Mouse (Mus musculus): Measurements from ENCODE around the gene Col2a1. TPM values are rescaled to one million over a fixed set of nuclear protein-coding genes. Genes with fewer than 3 reads are reported as not detected.

The Col2a1 gene
- polyA plus RNA-seq, 1 experiment from 2014 or later, result 885 TPM

- Histone ChIP-seq H3K9me3 (no peaks in the 10 kb centered on the region), H3K27me3 (no peaks in the 10 kb centered on the region), H3K27ac (no peak overlapping the region), H3K36me3 (no peaks in the 10 kb centered on the region), H3K9ac (no peak overlapping the region), H3K4me3 (no peak overlapping the region), H3K4me2 (no peak overlapping the region), H3K4me1 (no peaks in the 10 kb centered on the region)
- no peak for ATAC-seq (ENCODE audit: insufficient number of reproducible peaks, low FRiP score, low TSS enrichment, low read depth)
- WGBS, result 82% methylated on average over 12 of the region's 12 CpGs
Measured at GRCm38 (mm10) chr15:97932441-97932840, 72.1 kb downstream of the Col2a1 start.

- H3K4me2 ChIP-seq, result no peak overlapping the region
- H3K36me3 ChIP-seq, result no peaks in the 10 kb centered on the region
- no peaks in the 10 kb centered on the region for H3K9me3 ChIP-seq
- H3K4me3 ChIP-seq, result no peak overlapping the region
- 48% methylated on average over 13 of the region's 13 CpGs for WGBS
- no peak overlapping the region for H3K9ac ChIP-seq
- no peak for ATAC-seq (ENCODE audit: insufficient number of reproducible peaks, low FRiP score, low TSS enrichment, low read depth)
- no peak overlapping the region for H3K27ac ChIP-seq
- H3K4me1 ChIP-seq, result no peaks in the 10 kb centered on the region
- no peaks in the 10 kb centered on the region for H3K27me3 ChIP-seq
Measured at GRCm38 (mm10) chr15:97929259-97929824, 75.2 kb downstream of the Col2a1 start.

- no peaks in the 10 kb centered on the region for H3K27me3 ChIP-seq
- ATAC-seq (ENCODE audit: insufficient number of reproducible peaks, low FRiP score, low TSS enrichment, low read depth), result no peak
- no peak overlapping the region for H3K4me3 ChIP-seq
- no peak overlapping the region for H3K9ac ChIP-seq
- no peaks in the 10 kb centered on the region for H3K36me3 ChIP-seq
- no peak overlapping the region for H3K4me2 ChIP-seq
- H3K9me3 ChIP-seq, result no peaks in the 10 kb centered on the region
- no peak overlapping the region for H3K27ac ChIP-seq
- no peaks in the 10 kb centered on the region for H3K4me1 ChIP-seq
- WGBS, result 57% methylated on average over 6 of the region's 6 CpGs
Measured at GRCm38 (mm10) chr15:97927821-97928220, 76.7 kb downstream of the Col2a1 start.

GRCm38 (mm10) chr15:97927018-97927417 is 77.5 kb downstream of the Col2a1 start:
- no peaks in the 10 kb centered on the region for H3K36me3 ChIP-seq
- no peak overlapping the region for H3K9ac ChIP-seq
- H3K27me3 ChIP-seq, result no peaks in the 10 kb centered on the region
- ATAC-seq (ENCODE audit: insufficient number of reproducible peaks, low FRiP score, low TSS enrichment, low read depth), result no peak
- WGBS, result 56% methylated on average over 4 of the region's 4 CpGs
- H3K27ac ChIP-seq, result no peak overlapping the region
- H3K4me3 ChIP-seq, result no peak overlapping the region
- no peak overlapping the region for H3K4me2 ChIP-seq
- no peaks in the 10 kb centered on the region for H3K4me1 ChIP-seq
- H3K9me3 ChIP-seq, result no peaks in the 10 kb centered on the region

Other genes with a start within 250 kb of the Col2a1 start
- gene Rapgef3, start 236.7 kb downstream of the Col2a1 start, polyA plus RNA-seq (2015; fragmentation: Nextera tagmentation; extraction: Ambion mirVana), result 9.8 and 10.7 TPM in 2 replicates
- gene Slc48a1, start 226.2 kb downstream of the Col2a1 start, polyA plus RNA-seq (2015; fragmentation: Nextera tagmentation; extraction: Ambion mirVana), result 58.7 and 59.0 TPM in 2 replicates
- gene Hdac7, start 160.2 kb downstream of the Col2a1 start, polyA plus RNA-seq (2015; fragmentation: Nextera tagmentation; extraction: Ambion mirVana), result 33.5 and 34.1 TPM in 2 replicates
- 3.4 and 4.2 TPM in 2 replicates for gene Vdr, start 94.1 kb downstream of the Col2a1 start, polyA plus RNA-seq (2015; fragmentation: Nextera tagmentation; extraction: Ambion mirVana)
- gene Tmem106c, start 40.5 kb downstream of the Col2a1 start, polyA plus RNA-seq (2015; fragmentation: Nextera tagmentation; extraction: Ambion mirVana), result 48.8 and 51.3 TPM in 2 replicates
- 47.5 and 77.4 TPM in 2 replicates for gene Pfkm, start 87.9 kb upstream of the Col2a1 start, polyA plus RNA-seq (2015; fragmentation: Nextera tagmentation; extraction: Ambion mirVana)
- gene Senp1, start 89.0 kb upstream of the Col2a1 start, polyA plus RNA-seq (2015; fragmentation: Nextera tagmentation; extraction: Ambion mirVana), result 28.6 and 29.3 TPM in 2 replicates
- 46.7 and 56.3 TPM in 2 replicates for gene Asb8, start 160.9 kb upstream of the Col2a1 start, polyA plus RNA-seq (2015; fragmentation: Nextera tagmentation; extraction: Ambion mirVana)
- gene Ccdc184, start 162.5 kb upstream of the Col2a1 start, polyA plus RNA-seq (2015; fragmentation: Nextera tagmentation; extraction: Ambion mirVana), result 0.20 and 0.40 TPM in 2 replicates
- gene Olfr288, start 190.8 kb upstream of the Col2a1 start, polyA plus RNA-seq (2015; fragmentation: Nextera tagmentation; extraction: Ambion mirVana), result not detected in 2 replicates
- gene Gm44579, start 216.3 kb upstream of the Col2a1 start, polyA plus RNA-seq (2015; fragmentation: Nextera tagmentation; extraction: Ambion mirVana), result not detected in 2 replicates
- gene Olfr287, start 216.4 kb upstream of the Col2a1 start, polyA plus RNA-seq (2015; fragmentation: Nextera tagmentation; extraction: Ambion mirVana), result not detected in 2 replicates
- gene Olfr286, start 229.8 kb upstream of the Col2a1 start, polyA plus RNA-seq (2015; fragmentation: Nextera tagmentation; extraction: Ambion mirVana), result not detected in 2 replicates

Data from limb, embryonic 15.5 days (tissue).